Mouse (Mus musculus) gastrocnemius, postnatal 36 days (tissue): ENCODE measurements at regions not wholly inside any gene's neighbourhood (a gene's known extent, or its start where the extent isn't known, plus 50 kb on each side); places are given as distances from the start of the nearest gene placed in this dataset.
A peak's percentile ranks its signal among the peaks of the same experiment; 100 is the strongest.

ENCODE experiments used
- DNase-seq, 2 experiments: peaks; one replicate each; pipeline ENCODE4 v3.0.0; 2022
- intact Hi-C: fragments of 180-260 bp; cut with DNase I; formaldehyde crosslinking; loops from one replicate; pipeline ENCODE4 v1.15.1; 2025

DNA sequence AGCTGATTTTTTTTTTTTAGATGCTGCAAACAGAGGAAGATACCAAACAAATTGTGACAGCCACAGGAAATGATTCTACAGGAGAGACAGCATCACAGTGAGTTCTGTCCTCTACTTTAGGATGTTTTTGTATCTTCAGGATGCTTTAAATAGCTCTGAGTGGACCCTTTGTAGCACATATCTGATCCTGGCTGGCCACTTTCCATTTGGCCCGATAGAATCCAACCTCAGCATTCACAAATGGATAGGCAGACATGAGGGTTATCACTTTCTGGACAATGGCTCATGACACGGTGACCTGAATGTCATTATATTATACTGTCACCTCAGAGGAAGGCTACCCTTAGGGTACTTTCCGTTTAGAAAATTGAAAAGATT, 379.3 kb downstream of the Gm10295 start:
- no peak for DNase-seq
- intact Hi-C loops = no loop called here

DNA sequence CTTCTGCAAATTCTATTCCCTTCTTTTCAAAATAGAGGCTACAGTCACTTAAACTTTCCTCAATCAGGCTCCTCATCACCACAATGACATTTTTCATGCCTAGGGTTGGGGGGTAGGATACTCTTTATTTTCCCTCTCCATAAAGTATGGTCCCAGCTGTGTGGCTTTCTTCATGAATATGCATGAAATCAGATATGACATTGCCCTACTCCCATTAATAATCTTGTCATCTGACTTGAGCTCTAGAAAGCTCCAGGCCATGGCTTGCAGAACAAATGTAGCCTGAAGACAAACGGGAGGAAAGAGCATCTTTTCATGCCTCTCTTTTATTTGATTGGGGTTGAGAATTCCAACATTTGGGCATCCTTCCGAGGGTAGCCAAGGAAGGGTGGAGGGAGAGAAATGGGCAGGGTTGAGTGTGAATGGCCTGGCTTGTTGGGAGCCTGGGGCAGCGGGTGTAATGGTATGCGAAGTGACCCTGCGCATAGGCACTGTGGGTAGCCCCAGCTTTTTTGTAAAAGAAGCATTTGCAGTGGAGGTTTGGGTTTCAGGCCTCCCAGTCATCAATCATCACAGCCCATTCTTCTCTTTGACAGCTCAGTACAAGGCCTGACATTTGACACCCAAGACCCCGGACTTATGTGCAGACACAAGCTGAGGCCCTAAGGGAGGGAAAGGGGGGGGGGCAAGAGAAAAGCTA, 379.8 kb downstream of the Gm10295 start:
- intact Hi-C loops = no loop called here
- DNase-seq = no peak

DNA sequence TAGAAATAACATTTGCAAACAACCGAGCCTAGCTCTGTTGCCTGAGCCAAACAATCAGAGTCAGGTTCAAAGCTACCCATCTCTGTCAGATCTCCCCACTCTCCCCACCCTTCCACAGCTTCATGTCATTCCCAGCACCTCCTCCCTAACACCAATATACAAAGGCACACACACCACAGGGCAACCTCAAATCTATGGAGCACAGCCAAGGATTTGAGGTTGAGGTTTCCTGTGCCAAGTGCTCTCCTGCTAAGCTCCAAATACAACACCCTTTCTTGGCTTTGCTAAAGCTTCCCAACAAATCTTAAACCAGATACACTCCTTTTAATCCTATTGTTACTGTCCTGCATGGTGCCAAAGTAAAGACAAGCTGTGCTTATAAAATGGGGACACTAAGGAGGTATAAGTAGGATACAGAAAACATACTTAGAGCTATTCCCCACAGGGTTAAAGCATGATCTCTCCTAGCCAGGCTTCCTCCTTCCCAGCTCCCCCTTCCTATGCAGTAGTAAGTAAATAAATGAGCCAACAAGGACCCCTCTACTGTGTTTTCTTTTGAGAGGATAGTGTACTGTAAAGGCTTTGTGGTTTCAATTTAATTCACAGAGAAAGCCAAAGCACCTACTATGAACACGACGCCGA, 398.8 kb downstream of the Gm10295 start:
- intact Hi-C loops = no loop called here
- no peak for DNase-seq

GRCm38 (mm10) chr7:70948281-70948680, 403.0 kb downstream of the Gm10295 start:
- DNase-seq = no peak
- intact Hi-C loops = no loop called here

DNA sequence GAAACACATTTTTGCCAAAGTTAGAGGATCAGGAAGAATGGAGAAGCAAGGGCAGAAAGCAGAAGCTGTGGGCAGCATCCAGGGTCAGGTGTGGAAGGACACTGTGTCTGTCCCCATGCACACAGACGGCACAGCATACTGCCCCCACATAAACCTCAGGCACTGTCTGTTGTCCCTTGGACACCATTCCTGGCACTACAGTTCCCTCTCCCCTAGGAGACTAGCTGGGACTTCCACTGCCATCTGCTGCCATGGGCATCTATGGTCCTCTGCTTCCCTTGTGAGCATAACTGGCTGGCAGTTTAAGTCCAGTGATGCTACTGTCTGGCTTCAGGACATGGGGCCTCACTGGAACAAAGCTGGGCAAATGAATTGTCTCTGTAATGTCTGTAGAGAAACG, 405.0 kb downstream of the Gm10295 start:
- intact Hi-C loops = no loop called here
- no peak for DNase-seq

DNA sequence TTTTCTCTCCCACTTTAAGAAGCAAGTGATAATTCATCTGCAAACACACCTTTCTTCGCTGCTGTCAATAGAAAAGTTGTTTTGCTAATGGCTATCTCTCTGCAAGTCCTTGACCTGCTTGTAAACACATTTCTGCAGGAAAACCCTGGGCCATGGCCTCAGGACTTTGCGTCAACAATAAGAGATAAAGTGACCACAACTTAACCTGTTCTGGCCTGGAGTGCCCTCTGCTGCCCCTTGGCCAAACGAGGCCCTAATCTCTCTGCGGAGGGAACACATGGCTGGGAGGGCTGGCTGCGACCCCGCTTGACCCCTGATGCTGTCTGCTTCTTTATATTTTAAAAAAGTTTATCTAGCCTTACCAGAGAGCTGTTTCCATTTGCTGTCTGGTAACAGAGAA, 420.4 kb downstream of the Gm10295 start:
- intact Hi-C loops = no loop called here
- no peak for DNase-seq

- DNase-seq = no peak
- intact Hi-C loops = no loop called here
These were observed 421.4 kb downstream of the Gm10295 start for GRCm38 (mm10) chr7:70929935-70930334.

- DNase-seq = no peak
- intact Hi-C loops = no loop called here
These were observed 423.3 kb downstream of the Gm10295 start for GRCm38 (mm10) chr7:70928001-70928400.

DNA sequence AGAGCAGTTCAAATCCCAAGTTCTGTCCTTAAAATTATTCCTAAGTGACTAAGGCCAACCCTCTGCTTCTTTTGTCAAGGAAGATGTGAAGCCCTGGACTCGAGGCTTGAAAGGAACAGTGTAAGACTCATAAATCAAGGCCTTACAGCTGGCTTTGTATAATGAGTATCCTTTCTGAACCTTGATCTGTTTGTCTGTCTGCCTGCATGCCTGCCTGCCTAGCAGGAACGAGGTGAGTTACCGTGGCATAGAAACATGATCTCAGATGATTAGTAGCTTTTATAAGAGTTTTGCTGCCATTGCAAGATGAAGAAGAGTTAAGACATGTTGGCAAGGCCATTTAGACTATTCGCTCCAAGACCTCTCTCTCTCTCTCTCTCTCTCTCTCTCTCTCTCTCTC, 434.3 kb downstream of the Gm10295 start:
- no peak for DNase-seq
- intact Hi-C loops = no loop called here

- intact Hi-C loops = no loop called here
- DNase-seq = no peak
These were observed 442.4 kb downstream of the Gm10295 start for GRCm38 (mm10) chr7:70908921-70909320.

- intact Hi-C loops = no loop called here
- no peak for DNase-seq
These were observed 459.6 kb downstream of the Gm10295 start for GRCm38 (mm10) chr7:70891700-70892099.

- DNase-seq = no peak
- intact Hi-C loops = no loop called here
These were observed 470.8 kb downstream of the Gm10295 start for GRCm38 (mm10) chr7:70880496-70880895.

DNA sequence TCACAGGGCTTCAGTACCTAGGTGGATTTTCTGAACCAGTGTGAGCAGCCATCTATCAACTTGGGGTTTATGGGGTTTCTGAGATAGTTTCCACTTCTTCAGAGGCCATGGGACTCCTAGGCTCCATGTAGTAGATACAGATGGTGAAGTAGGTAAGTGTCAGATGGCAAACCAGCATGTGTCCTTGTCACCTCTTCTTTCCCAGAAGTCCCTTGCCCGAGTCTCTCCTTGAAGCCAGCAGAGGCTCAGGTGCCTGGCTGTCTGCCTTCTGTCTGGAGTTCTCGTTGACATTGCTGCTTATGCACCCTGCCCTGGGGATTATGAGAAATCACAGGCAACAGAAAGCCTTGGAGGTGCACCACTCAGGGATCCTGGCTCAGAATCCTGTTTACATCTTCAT, 476.9 kb downstream of the Gm10295 start:
- intact Hi-C loops = no loop called here

GRCm38 (mm10) chr7:70870841-70871534, 480.3 kb downstream of the Gm10295 start:
- intact Hi-C loops = no loop called here
- DNase-seq = no peak

More for the DNA sequence above, 476.9 kb downstream of the Gm10295 start:
- DNase-seq = no peak

DNA sequence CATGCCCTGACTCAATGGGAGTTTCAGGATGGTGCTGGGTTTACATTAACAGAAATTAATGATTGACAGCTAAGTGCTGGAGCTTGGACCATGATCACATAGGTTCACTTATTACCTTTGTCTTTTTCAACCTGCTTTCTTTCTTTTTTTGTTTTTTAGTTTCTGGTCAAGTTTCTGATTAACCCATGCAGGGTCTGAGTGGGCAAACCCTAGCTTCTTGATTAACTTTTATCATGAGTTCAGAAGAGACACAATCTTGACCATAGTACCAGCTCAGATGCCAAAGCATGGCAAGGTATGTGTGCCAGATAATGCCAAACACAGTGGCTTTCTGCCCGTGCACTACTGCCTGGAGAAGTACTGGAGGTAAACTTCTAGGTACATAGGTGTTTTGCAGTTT, 482.2 kb downstream of the Gm10295 start:
- no peak for DNase-seq
- intact Hi-C loops = no loop called here

DNA sequence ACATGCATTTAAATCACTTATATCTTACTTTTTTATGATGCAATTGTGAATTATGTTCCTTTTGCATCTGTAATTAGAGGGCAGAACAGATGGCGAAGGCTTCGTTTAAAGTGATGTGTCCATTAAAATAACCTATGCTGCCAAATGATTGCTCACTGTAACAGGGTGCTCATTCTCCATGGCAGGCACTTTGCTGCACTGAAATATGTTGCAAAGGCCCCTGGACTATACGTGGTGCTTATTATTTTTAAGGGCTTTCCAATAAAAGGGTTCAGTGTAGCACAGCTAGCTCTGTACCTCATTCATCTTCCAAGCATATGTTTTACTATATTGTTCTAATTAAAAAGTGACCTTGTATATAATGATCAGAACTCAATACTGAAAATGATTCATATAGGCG, 491.3 kb downstream of the Gm10295 start:
- intact Hi-C loops = no loop called here
- DNase-seq = no peak

DNA sequence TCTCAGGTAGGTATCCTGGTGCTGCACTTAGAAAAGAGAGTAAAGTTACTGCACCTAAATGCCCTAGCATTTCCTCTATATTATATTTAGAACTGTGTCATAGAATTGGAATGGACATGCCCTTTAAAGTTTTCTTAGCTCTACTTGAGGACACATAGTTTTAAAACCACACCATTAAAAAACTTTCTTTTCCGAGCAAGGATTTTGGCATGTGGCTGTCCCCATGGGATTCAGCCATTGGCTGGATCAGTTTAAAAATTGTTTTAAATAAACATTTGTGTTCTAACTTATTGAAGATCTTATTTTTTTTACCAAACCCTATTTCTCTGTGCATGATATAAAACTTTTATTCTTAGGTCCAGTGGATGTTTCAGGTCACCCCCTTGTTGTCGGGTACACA, 484.2 kb upstream of the Nr2f2 start:
- intact Hi-C loops = no loop called here
- peak in 1 of 2 experiments; percentile 10 for DNase-seq

GRCm38 (mm10) chr7:70848016-70848776, 481.7 kb upstream of the Nr2f2 start:
- DNase-seq = no peak
- intact Hi-C loops = no loop called here

DNA sequence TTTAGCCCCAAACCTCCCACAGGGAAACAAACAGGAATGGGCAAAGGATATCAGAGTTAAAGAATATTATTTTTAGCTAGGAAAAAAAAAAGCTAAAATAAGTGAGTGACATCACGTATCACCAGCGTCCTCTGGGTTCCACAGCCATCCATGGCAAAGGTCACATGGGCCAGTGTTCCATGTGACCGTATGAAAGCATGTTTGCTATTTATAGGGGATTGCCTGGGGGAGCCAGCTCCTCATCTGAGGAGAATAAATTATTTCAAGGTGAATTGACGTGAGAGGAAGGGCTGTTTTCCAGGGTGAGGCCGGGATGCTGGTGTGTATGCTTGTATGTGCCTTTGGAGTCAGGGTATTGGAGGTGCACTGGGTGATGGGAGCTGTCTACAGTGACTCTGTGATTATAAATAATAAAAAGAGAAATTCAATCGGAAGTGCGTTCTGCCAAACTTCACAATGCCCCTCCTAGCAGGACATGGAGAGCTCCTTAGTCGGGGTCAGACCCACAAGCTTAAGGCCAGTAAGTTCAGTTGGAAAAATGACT, 481.0 kb upstream of the Nr2f2 start:
- no peak for DNase-seq
- intact Hi-C loops = no loop called here

GRCm38 (mm10) chr7:70846076-70846475, 479.5 kb upstream of the Nr2f2 start:
- DNase-seq = no peak
- intact Hi-C loops = no loop called here

GRCm38 (mm10) chr7:70840142-70840541, 473.6 kb upstream of the Nr2f2 start:
- intact Hi-C loops = no loop called here
- DNase-seq = no peak
